Mouse (Mus musculus): ENCODE measurements around the gene Il6ra.

GRCm38 (mm10) chr3:89875021-89875420 lies 38.0 kb downstream of the Il6ra start:
- TF ChIP-seq GATA1 (IDR thresholded peaks at IDR 0.05; ENCODE audit: borderline replicate concordance, low read length) (no peak), TAL1 (conservative IDR thresholded peaks at IDR 0.05; ENCODE audit: low read depth, low read length) (no peak)

Data from G1E (cell line).